Mouse (Mus musculus) heart, embryonic 13.5 days (tissue): Measurements from ENCODE around the gene Ftl1. TPM values are rescaled to one million over a fixed set of nuclear protein-coding genes. Genes with fewer than 3 reads are reported as not detected.
A peak's percentile ranks its signal among the peaks of the same experiment; 100 is the strongest.
"Not testable (repeated sequence)": the region's sequence is repeated elsewhere in the genome, so short reads cannot be mapped to it uniquely, and the experiment has no call there.

Source experiments
- ATAC-seq: fragments of 200-750 bp; cut with Nextera tagmentation; 2 replicates; pipeline ENCODE4 v1.8.0; 2017; ENCODE audit warnings: moderate TSS enrichment; ENCODE audit not compliant: insufficient number of reproducible peaks, low FRiP score, low TSS enrichment; ENCODE audit errors: extremely low read depth
- H3K27ac ChIP-seq: fragments of 300-500 bp; sonication (generic); replicated peaks from 2 replicates; pipeline ENCODE4 v1.5.1; 2015; ENCODE audit warnings: moderate library complexity, mild to moderate bottlenecking, inconsistent platforms
- H3K27me3 ChIP-seq: fragments of 300-500 bp; sonication (generic); replicated peaks from 2 replicates; pipeline ENCODE4 v1.6.1; 2015; ENCODE audit warnings: mild to moderate bottlenecking, inconsistent platforms
- H3K36me3 ChIP-seq: fragments of 300-500 bp; sonication (generic); 2 replicates; pipeline ENCODE4 v1.6.1; 2015; ENCODE audit warnings: mild to moderate bottlenecking, inconsistent platforms
- H3K4me1 ChIP-seq: fragments of 300-500 bp; sonication (generic); 2 replicates; pipeline ENCODE4 v1.6.1; 2015; ENCODE audit warnings: inconsistent platforms
- H3K4me2 ChIP-seq: fragments of 300-500 bp; sonication (generic); 2 replicates; pipeline ENCODE4 v1.6.1; 2015; ENCODE audit warnings: inconsistent platforms, mild to moderate bottlenecking, moderate library complexity
- H3K4me3 ChIP-seq: fragments of 300-500 bp; sonication (generic); 2 replicates; pipeline ENCODE4 v1.5.1; 2015; ENCODE audit warnings: moderate library complexity, mild to moderate bottlenecking, inconsistent platforms
- H3K9ac ChIP-seq: fragments of 300-500 bp; sonication (generic); 2 replicates; pipeline ENCODE4 v1.6.1; 2015; ENCODE audit warnings: inconsistent platforms, mild to moderate bottlenecking, moderate library complexity
- H3K9me3 ChIP-seq: fragments of 300-500 bp; sonication (generic); 2 replicates; pipeline ENCODE4 v1.6.1; 2016; ENCODE audit warnings: inconsistent platforms
- WGBS: fragments of 180-500 bp; shearing (Covaris S2); methylation state at CpG from one replicate; pipeline ENCODE4 v1.1.7; 2015; ENCODE audit warnings: mixed read lengths; 5-methylcytosine and 5-hydroxymethylcytosine counted together
- polyA plus RNA-seq: library from polyadenylated mRNA; unstranded; fragments of >200 nt; fragmentation: Nextera tagmentation; extraction: Ambion mirVana; gene quantifications from 2 replicates; pipeline ENCODE4 v1.2.1, GENCODE M21; 2015

Gene Ftl1
- polyA plus RNA-seq, 1 experiment from 2014 or later, result 5,516 TPM

- Histone ChIP-seq H3K9ac (no peak overlapping the region), H3K4me3 (no peak overlapping the region), H3K4me1 (0 out of 2 replicates have a peak, but pooled peaks cover 3% of the 10 kb centered on the region), H3K27me3 (no peaks in the 10 kb centered on the region), H3K36me3 (0 out of 2 replicates have a peak, but pooled peaks cover 6% of the 10 kb centered on the region), H3K27ac (no peak overlapping the region), H3K9me3 (no peaks in the 10 kb centered on the region), H3K4me2 (no peak overlapping the region)
- no peak for ATAC-seq
- 52% methylated on average over 1 of the region's 1 CpGs for WGBS
These were observed 16.8 kb upstream of the Ftl1 start for GRCm38 (mm10) chr7:45476453-45476852.

- no peaks in the 10 kb centered on the region for H3K9me3 ChIP-seq
- peak overlapping the region; percentile 41 for H3K4me3 ChIP-seq
- 55% methylated on average over 16 of the region's 16 CpGs for WGBS
- H3K36me3 ChIP-seq, result 0 out of 2 replicates have a peak, but pooled peaks cover 6% of the 10 kb centered on the region
- H3K27me3 ChIP-seq, result no peaks in the 10 kb centered on the region
- H3K27ac ChIP-seq, result no peak overlapping the region
- peak overlapping the region; percentile 79 for H3K9ac ChIP-seq
- H3K4me1 ChIP-seq, result peaks cover 7% of the 10 kb centered on the region; the same call in 1 of the 2 replicates
- ATAC-seq, result peak; percentile 39; the same call in 1 of the 2 replicates
- H3K4me2 ChIP-seq, result peak overlapping the region; percentile 63
These were observed 15.7 kb upstream of the Ftl1 start for GRCm38 (mm10) chr7:45475291-45475969.

- H3K9ac ChIP-seq, result peak overlapping the region; percentile 20; the same call in 1 of the 2 replicates
- no peak overlapping the region for H3K4me2 ChIP-seq
- no peaks in the 10 kb centered on the region for H3K27me3 ChIP-seq
- WGBS, result 3% methylated on average over 3 of the region's 3 CpGs
- ATAC-seq, result no peak
- no peaks in the 10 kb centered on the region for H3K9me3 ChIP-seq
- H3K36me3 ChIP-seq, result 0 out of 2 replicates have a peak, but pooled peaks cover 4% of the 10 kb centered on the region
- peaks cover 15% of the 10 kb centered on the region for H3K4me1 ChIP-seq
- no peak overlapping the region for H3K4me3 ChIP-seq
- H3K27ac ChIP-seq, result no peak overlapping the region
These were observed 11.2 kb upstream of the Ftl1 start for GRCm38 (mm10) chr7:45470869-45471268.

- Histone ChIP-seq H3K4me3 (peak overlapping the region; percentile 69), H3K27me3 (no peaks in the 10 kb centered on the region), H3K36me3 (peaks cover 34% of the 10 kb centered on the region), H3K9ac (peak overlapping the region; percentile 76), H3K27ac (no peak overlapping the region), H3K4me2 (peak overlapping the region; percentile 90), H3K4me1 (peaks cover 22% of the 10 kb centered on the region), H3K9me3 (no peaks in the 10 kb centered on the region)
- no peak for ATAC-seq
- 38% methylated on average over 7 of the region's 7 CpGs for WGBS
These were observed 7.5 kb upstream of the Ftl1 start for GRCm38 (mm10) chr7:45467090-45467670.

GRCm38 (mm10) chr7:45466283-45467089 is 6.8 kb upstream of the Ftl1 start, which contains the start of gene Bax:
TSS of gene Bax (minus strand) at chr7:45466898.
- peaks cover 41% of the 10 kb centered on the region for H3K36me3 ChIP-seq
- H3K9ac ChIP-seq, result peak within 1 kb of the TSS; percentile 93
- peak; percentile 75 for ATAC-seq
- WGBS, result under 1% methylated on average over 58 of the region's 58 CpGs
- peak within 1 kb of the TSS; percentile 69 for H3K4me3 ChIP-seq
- H3K4me2 ChIP-seq, result peak within 1 kb of the TSS; percentile 90
- no peaks in the 10 kb centered on the region for H3K9me3 ChIP-seq
- peaks cover 27% of the 10 kb centered on the region for H3K4me1 ChIP-seq
- peak within 1 kb of the TSS; percentile 65 for H3K27ac ChIP-seq
- H3K27me3 ChIP-seq, result no peaks in the 10 kb centered on the region

GRCm38 (mm10) chr7:45465549-45465948 is 5.9 kb upstream of the Ftl1 start:
- Histone ChIP-seq H3K4me1 (peaks cover 33% of the 10 kb centered on the region), H3K36me3 (peaks cover 42% of the 10 kb centered on the region), H3K4me2 (peak overlapping the region; percentile 90), H3K9me3 (no peaks in the 10 kb centered on the region), H3K27me3 (no peaks in the 10 kb centered on the region), H3K4me3 (peak overlapping the region; percentile 69), H3K9ac (peak overlapping the region; percentile 93), H3K27ac (no peak overlapping the region)
- 69% methylated on average over 9 of the region's 9 CpGs for WGBS
- no peak for ATAC-seq

- 92% methylated on average over 12 of the region's 12 CpGs for WGBS
- Histone ChIP-seq H3K27me3 (no peaks in the 10 kb centered on the region), H3K27ac (no peak overlapping the region), H3K4me1 (peaks cover 37% of the 10 kb centered on the region), H3K36me3 (peaks cover 42% of the 10 kb centered on the region), H3K4me3 (peak overlapping the region; percentile 69), H3K9me3 (no peaks in the 10 kb centered on the region), H3K4me2 (peak overlapping the region; percentile 90), H3K9ac (no peak overlapping the region)
- no peak for ATAC-seq
These were observed 5.4 kb upstream of the Ftl1 start for GRCm38 (mm10) chr7:45465112-45465511.

- Histone ChIP-seq H3K27me3 (no peaks in the 10 kb centered on the region), H3K27ac (no peak overlapping the region), H3K4me2 (no peak overlapping the region), H3K9ac (no peak overlapping the region), H3K4me1 (peaks cover 39% of the 10 kb centered on the region), H3K4me3 (no peak overlapping the region), H3K36me3 (peaks cover 42% of the 10 kb centered on the region), H3K9me3 (no peaks in the 10 kb centered on the region)
- 93% methylated on average over 7 of the region's 7 CpGs for WGBS
- no peak for ATAC-seq
These were observed 4.5 kb upstream of the Ftl1 start for GRCm38 (mm10) chr7:45463987-45464778.

- 80% methylated on average over 4 of the region's 4 CpGs for WGBS
- peaks cover 51% of the 10 kb centered on the region for H3K36me3 ChIP-seq
These were observed 3.2 kb upstream of the Ftl1 start for GRCm38 (mm10) chr7:45462868-45463267.

GRCm38 (mm10) chr7:45462325-45462724 is 2.6 kb upstream of the Ftl1 start:
- Histone ChIP-seq H3K4me3 (no peak overlapping the region), H3K9ac (no peak overlapping the region), H3K9me3 (no peaks in the 10 kb centered on the region), H3K4me1 (peaks cover 51% of the 10 kb centered on the region), H3K27ac (no peak overlapping the region), H3K27me3 (no peaks in the 10 kb centered on the region), H3K4me2 (peak overlapping the region; percentile 69), H3K36me3 (peaks cover 57% of the 10 kb centered on the region)
- 78% methylated on average over 4 of the region's 4 CpGs for WGBS
- ATAC-seq, result no peak

More at GRCm38 (mm10) chr7:45462868-45463267, 3.2 kb upstream of the Ftl1 start:
- H3K9ac ChIP-seq, H3K9me3 ChIP-seq, H3K27ac ChIP-seq, H3K4me3 ChIP-seq, H3K4me2 ChIP-seq, H3K27me3 ChIP-seq, ATAC-seq: not testable (repeated sequence)
- peaks cover 46% of the 10 kb centered on the region for H3K4me1 ChIP-seq
